Mouse (Mus musculus): Measurements from ENCODE around the gene Pbx4.
A peak's percentile ranks its signal among the peaks of the same experiment; 100 is the strongest.

The Pbx4 gene

GRCm38 (mm10) chr8:69874155-69874554 is 41.9 kb downstream of the Pbx4 start:
- peak; percentile 68 for DNase-seq (ENCODE audit: extremely low spot score)

DNA sequence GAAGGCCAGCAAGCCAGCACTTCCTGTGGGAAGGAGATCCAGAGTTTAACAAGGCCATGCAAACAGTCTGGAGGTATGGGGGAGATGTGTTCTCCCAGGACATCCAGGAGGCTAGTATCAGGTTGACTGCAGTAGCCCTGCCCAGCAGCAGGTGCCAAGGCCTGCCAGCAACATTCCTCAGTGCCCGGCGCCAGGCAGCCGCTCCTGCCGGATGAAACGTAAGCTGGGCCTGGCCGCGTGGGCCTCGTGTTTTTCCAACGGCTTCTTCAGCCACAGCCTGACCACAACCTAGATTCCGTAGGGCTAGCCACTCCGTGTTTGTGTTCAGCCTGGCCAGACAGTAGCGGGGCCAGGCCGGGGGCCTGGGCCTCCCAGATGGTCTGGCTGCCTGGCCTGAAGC is 42.4 kb downstream of the Pbx4 start:
- no peak for DNase-seq (ENCODE audit: extremely low spot score)

DNA sequence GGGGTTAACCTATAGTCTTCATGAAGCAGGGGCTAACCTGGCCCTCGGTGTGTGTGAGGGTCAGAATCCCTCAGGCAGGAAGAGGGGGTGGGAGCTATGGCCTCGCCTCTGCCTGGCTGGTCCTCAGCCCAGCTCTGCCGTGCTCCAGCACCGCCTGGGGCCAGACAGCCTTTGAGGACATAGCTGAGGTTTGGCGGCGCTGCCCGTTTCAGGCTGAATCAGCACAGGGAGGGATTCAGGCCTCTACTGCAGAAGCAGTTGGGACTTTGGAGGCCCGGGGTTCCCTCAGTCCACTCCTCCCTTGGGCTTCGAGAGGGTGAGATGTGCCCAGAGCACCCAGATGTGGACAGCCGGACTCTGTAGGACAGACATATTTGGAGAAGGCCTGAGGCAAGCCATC is 43.8 kb downstream of the Pbx4 start:
- DNase-seq (ENCODE audit: extremely low spot score), result no peak

DNA sequence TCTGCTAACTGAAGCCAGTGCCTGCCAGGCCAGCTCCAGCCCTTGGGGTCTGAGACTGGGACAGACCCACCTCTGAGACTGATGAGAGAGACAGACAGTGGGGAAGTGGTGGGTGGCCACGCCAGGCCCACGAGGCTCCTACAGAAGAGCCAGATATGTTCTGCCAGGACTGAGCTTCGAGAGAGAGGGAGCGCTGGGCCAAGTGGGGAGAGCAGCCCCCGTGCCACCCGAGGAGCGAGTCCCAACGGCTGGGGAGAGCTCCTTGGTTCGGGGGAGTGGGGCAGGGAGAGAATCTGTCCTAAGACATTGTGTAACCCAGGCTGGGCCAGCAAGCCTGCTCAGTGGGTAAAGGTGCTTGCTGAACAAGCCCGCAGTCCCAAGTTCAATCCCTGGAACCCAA is 44.7 kb downstream of the Pbx4 start:
- DNase-seq (ENCODE audit: extremely low spot score), result no peak

- no peak for DNase-seq (ENCODE audit: extremely low spot score)
Observed at GRCm38 (mm10) chr8:69877396-69877795, 45.1 kb downstream of the Pbx4 start.

GRCm38 (mm10) chr8:69877992-69878391 is 45.7 kb downstream of the Pbx4 start:
- DNase-seq (ENCODE audit: extremely low spot score), result no peak

DNA sequence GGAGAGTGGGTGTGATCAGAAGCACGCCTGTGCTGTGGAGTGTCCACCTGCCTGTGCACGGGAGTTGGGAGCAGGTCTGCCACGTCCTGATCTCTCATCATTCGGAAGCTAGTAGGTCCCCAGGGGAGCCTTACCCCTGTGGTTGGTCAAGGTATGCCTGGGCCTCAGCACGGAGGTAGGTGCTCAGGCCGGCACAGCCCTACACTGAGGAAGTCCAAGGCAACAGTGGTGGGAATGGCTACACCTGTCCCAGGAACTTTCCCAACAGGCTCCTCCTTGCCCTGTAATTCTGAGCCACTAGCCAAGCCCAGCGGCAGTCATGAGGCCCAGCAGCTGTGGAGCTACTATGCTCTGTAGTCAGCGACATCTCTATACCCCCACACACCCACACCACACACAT is 47.4 kb downstream of the Pbx4 start:
- no peak for DNase-seq (ENCODE audit: extremely low spot score)

DNA sequence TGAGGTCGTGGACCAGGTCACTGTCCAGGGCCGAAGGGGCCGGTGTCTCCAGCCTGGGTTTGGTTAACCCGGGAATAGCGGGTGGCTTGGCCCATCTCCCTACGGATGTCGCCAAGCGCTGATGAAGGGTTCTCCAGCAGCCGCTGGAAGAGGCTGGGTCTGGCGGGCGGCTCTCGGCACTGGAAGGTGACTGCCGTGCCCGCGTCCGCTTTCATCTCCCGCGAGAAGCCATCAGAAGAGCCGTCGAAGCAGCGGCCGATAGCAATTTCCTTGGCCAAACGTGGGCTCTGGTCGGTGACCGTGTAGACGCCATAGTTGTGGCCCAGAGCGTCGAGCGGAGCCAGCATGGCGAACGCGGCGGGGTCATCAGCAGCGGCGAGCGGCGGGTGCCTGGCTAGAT is 48.5 kb downstream of the Pbx4 start:
- DNase-seq (ENCODE audit: extremely low spot score), result no peak

DNA sequence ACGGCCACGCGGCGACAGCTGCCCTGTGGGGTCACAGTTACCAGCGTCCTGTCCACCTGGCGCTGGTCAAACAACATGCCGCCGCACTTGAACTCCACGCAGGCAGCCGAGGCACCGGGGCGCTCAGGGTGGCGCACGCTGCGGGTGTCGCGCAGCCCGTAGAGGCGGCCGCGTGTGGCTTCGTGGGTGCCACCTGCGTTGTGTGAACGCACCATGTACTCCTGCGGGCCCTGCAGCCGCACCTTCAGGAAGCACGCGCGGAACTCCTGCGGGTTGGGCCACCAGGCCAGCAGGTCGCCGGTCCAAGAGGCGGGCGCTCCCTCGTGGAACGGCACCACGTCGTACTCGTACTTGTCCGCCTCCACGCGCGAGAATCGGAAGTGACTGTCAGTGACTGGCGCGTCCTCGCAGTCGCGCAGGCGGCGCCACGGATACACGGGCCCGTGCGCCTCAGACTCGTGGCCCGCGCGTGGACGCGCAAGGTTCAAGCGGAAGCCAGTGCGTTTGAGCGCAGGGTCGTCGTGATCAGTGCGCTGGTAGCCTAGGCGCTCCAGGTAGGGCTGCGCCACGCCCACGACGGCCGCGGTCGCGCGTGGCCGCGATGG is 49.1 kb downstream of the Pbx4 start:
- DNase-seq (ENCODE audit: extremely low spot score), result no peak

- DNase-seq (ENCODE audit: extremely low spot score), result peak; percentile 47
Observed at GRCm38 (mm10) chr8:69882021-69882756, 49.9 kb downstream of the Pbx4 start.

DNA sequence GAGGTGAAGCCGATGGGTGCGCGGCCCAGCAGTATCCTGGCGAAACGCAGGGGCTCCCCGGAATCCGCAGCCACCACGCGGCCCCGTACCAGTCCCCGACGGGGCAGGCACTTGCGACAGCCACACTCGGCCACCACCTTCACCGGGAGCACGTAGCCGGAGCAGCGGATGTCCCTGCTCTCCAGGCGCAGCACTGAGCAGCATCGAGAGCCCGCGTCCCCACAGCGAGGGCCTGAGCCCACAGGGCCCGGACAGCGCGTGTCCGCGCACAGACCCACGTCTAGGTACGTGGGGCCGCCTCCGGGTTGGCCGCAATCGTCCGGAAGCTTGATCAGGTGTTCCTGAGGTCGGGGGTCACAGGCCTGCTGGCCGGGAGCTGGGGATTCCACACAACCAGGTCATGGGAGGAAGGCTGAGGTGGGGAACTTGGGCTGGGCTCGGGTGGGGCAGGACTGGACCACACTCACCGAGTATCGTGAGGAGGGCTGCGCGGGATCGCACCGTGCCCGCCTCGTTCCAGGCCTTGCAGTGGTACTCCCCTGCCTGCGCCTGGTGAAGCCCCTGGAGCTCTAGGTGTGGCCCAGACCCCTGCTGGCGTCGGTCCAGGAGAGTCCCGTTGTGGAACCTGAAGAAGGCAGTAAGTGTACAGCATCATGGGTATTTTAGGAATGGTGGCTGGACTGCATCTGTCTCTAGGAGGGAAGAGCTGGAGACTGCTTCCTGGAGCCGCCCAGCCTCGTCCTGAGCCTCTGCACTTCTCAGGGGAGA is 50.7 kb downstream of the Pbx4 start:
- DNase-seq (ENCODE audit: extremely low spot score), result no peak

GRCm38 (mm10) chr8:69884141-69884540 is 51.9 kb downstream of the Pbx4 start:
- DNase-seq (ENCODE audit: extremely low spot score), result no peak

GRCm38 (mm10) chr8:69887289-69888243 is 55.3 kb downstream of the Pbx4 start, which contains the start of gene Cilp2:
Gene Cilp2 (minus strand): TSS chr8:69887687.
- peak; percentile 33 for DNase-seq (ENCODE audit: extremely low spot score)

DNA sequence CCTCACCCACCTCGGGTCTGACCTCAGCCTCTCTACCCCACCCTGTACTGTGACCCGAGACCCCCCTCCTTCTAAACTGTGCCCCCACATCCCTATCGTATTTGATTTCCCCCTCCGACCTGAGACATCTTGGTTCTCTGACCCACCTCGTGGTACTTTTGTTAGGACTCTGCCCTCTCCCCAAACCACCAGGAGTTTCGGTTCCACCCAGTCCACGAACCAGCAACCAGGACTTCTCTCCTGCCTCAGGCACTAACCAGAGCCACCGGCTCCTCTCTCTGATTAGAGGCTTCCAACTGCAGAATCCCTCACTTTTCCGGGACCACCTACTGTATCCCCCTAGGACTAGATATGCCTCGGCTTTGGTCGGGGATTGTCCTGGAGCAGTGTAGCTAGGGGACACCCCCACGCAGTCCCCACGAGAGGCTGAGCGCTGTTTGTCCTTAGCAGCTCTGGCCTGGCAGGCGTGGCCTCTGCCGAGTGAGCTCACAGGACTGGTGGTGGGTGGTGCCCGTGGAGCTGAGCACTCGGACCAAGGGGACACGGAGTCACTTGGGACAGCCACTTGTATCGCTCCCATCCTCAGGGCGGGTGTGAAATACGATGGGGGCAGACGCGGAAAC is 56.1 kb downstream of the Pbx4 start:
- no peak for DNase-seq (ENCODE audit: extremely low spot score)

DNA sequence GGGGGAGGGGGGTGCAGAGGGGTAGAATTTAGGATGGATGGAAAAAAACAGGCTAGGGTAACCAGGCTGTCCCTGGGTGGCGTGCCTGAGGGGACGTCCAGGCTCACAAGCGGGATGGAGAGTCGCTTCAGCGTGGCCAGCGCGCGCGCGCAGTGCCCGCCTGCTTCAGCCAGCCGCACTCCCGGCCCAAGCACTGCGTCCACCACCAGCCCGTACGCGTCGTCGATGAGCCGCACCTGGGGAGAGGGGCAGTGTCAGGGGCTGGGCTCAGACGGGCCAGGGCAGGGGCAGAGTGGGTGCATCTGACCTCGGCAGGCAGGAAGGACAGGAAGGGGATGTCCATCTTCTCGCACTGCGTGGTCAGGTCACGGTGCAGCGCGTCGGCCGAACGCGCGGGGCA is 56.6 kb downstream of the Pbx4 start:
- no peak for DNase-seq (ENCODE audit: extremely low spot score)

DNA sequence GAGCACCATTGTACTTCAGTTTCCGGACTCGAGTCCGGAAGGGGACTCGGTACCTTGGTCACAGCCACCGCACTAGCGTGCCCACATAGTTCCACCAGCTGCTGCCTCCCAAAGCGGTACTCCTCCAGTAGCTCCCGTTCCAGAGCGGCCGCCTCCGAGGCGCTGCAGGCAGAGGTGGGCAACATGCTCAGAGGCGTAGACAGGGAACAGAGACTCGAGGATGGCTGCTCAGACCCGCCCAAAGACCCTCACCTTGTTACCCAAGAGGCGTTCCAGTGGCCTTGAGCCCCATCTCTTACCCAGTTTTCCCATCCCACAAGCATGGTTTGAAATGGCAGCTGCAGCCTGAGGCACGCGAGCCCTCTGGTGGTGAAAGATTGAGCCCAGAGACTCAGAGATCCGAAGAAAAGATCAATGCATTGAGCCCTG is 58.5 kb downstream of the Pbx4 start:
- DNase-seq (ENCODE audit: extremely low spot score), result no peak

GRCm38 (mm10) chr8:69893863-69894262 is 61.6 kb downstream of the Pbx4 start:
- peak; percentile 69 for DNase-seq (ENCODE audit: extremely low spot score)

GRCm38 (mm10) chr8:69894836-69895332 is 62.6 kb downstream of the Pbx4 start:
- DNase-seq (ENCODE audit: extremely low spot score), result no peak

DNA sequence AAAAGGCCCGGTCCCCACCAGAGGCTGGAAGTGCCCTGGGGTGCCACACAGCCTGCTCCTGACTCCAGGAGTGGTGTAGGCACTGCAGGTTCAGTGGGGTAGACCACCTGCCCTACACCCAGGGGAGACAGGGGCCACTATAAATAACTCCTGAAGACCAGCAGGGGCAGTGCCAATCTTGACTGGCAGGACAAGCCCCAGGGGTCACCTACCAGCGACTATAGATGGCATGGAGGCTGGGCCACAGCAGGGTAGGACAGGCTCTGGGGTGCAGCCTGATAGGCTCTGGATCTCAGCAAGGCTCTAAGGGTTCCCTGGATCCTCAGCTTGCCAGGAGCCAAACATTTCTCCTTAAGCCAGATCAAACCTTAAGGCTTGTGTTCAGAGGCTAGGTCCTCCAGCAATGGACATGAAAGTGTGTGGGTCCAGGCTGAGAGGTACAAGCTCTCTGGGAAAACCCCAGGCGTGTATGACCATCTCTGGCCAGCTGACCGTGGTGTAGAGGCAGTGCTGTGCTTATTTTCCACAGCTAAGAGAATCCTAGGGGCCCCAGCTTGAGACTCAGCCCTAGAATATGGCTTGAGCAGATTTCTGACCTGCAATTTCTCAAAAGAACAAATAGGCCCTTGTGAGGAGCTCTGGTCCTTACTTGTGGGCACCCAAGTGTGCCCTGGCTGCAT is 63.6 kb downstream of the Pbx4 start:
- no peak for DNase-seq (ENCODE audit: extremely low spot score)

- no peak for DNase-seq (ENCODE audit: extremely low spot score)
Observed at GRCm38 (mm10) chr8:69897857-69898256, 65.6 kb downstream of the Pbx4 start.
